Mouse (Mus musculus): ENCODE data around the gene Per3.
A peak's percentile ranks its signal among the peaks of the same experiment; 100 is the strongest.
"Not testable (repeated sequence)": the region's sequence is repeated elsewhere in the genome, so short reads cannot be mapped to it uniquely, and the experiment has no call there.

The Per3 gene

DNA sequence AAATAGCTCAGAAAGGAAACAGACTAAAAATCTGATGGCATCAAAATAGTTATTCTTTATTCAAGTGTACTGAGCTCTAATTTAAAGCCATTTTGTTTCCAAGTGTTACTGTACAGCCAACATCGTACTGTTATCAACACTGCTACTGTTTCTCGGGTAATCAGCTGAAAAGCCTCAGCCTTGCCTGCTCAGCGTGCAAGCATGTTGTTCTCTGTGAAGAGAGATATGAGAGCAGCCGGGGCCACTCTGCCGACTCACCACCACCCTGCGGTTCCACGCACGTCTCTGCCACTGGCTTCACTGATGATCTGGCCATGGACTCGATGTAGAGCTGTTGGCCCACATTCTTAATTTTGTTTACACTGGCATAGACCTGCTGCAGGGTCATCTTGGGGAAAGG is 20.3 kb downstream of the Per3 start:
- no peak for DNase-seq (ENCODE audit: low spot score)

GRCm38 (mm10) chr4:151017356-151017755 is 27.1 kb downstream of the Per3 start:
- DNase-seq (ENCODE audit: low spot score), result not testable (repeated sequence)

GRCm38 (mm10) chr4:151015946-151016345 is 28.5 kb downstream of the Per3 start:
- DNase-seq (ENCODE audit: low spot score), result no peak

DNA sequence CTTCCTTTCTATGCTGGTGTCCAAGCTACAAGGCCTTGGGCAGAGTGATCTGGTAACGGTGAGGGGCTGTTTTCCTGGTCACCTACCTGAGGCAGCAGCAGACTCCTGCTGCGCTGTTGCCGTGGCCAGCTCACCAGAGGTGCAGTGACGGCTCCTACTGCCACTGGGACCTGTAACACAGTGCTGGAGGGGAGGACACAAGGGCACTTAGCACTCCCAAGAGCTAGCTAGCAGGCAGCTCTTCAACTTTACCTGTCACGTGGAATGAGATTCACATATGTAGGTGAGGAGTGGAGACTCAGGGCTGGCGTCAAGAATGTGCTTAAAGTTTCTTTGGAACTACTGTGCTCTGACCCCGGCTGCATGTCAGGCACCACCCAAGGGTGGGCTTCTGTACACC is 34.1 kb downstream of the Per3 start:
- DNase-seq (ENCODE audit: low spot score), result no peak

DNA sequence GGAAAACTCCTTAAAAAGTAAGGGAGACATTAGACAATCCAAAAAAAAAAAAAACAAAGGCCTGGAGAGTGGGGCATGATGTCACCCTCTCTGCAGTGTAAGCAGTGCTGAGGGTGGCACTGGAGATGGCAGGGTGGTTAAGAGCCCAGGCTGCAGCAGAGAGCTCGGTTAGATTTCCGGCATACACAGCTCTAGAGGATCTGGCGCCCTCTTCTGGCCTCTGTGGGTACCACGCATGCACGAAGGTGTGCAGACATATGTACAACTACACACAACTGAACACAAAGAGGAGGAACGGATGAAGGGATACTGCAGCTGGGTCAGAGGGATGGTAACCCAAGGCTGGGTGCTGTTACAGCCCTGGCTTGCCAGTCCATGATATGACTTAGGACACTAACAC is 37.5 kb downstream of the Per3 start:
- DNase-seq (ENCODE audit: low spot score), result peak; percentile 37

- no peak for DNase-seq (ENCODE audit: low spot score)
These were observed 38.7 kb downstream of the Per3 start for GRCm38 (mm10) chr4:151005656-151006318.

GRCm38 (mm10) chr4:151001397-151001796 is 43.1 kb downstream of the Per3 start:
- DNase-seq (ENCODE audit: low spot score), result no peak

DNA sequence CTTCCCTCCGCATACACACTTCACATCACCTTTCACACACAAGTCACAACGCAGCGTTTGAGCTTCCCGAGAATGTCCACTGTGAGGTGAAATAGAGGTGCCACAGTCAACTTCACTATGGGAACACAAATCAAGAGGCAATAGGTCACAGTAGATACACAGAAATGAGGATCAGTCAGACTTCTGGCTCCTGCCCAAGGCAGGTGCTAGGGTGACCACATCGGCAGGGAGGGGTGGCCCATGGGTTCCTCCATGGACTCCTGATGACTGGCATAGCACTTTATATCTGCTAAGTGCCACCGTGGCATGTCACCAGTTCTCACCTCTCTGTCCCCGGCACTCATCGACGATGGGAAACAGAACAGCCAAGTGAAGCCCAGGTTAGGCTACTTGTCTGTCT is 45.8 kb downstream of the Per3 start:
- no peak for DNase-seq (ENCODE audit: low spot score)

DNA sequence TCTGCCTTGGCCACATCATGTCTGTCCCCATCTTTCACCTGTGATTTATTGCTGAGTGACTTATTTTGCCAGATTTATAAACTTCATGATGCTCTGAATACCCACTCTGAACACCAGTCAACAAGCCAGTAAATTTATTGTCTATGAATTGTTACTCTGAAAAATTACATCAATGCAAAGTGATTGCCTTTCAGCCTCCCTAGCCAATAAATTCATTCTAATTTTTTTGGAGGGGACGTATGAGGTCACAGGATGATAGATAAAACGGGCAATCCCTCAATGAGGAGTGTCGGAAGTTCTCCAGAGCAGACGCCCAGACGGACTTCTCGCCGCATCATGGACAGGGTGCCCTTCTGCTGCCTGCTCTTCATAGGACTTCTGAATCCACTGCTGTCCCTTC is 47.7 kb downstream of the Per3 start, which contains the start of gene Uts2:
Uts2 (plus strand) TSS at position 301 of the 400 bp plus-strand sequence.
- no peak for DNase-seq (ENCODE audit: low spot score)

- peak; percentile 31 for DNase-seq (ENCODE audit: low spot score)
These were observed 54.3 kb downstream of the Per3 start for GRCm38 (mm10) chr4:150990148-150990547.

GRCm38 (mm10) chr4:150980153-150980552 is 64.3 kb downstream of the Per3 start:
- no peak for DNase-seq (ENCODE audit: low spot score)

GRCm38 (mm10) chr4:150979455-150979854 is 65.0 kb downstream of the Per3 start:
- DNase-seq (ENCODE audit: low spot score), result no peak

DNA sequence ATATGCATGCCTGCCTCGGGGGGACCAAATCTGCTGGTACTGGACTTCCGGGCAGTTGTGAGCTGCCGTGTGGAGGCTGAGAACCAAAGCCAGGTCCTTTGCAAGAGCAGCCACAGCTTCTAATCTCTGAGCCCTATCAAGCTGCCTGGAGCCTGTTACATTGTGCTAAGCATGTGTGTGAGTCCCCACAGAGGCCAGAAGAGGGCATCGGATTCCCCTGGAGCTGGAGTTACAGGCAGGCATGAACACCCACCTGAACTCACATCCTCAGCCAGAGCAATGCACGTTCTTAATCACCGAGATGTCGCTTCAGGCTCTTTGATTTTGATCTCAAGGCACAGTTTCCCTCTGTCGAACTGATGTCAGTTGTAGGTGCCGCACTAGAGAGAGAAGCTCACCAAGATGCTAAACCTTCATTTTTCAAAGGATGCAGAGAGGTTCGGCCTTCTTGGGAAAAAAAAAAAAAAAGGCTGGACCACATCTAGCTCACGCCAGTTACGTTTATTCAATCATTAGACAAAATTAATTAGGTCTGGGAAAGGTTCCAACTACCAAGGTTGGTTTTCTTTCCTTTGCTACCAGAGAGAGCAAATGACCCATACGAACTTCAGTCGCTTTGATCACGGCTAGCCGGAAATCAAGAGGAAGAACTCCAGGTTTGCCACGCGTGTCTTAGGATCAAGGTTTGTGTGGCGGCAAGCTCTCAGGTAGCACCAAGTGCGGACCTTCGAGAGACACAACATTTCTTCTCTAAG is 66.1 kb downstream of the Per3 start:
- no peak for DNase-seq (ENCODE audit: low spot score)

DNA sequence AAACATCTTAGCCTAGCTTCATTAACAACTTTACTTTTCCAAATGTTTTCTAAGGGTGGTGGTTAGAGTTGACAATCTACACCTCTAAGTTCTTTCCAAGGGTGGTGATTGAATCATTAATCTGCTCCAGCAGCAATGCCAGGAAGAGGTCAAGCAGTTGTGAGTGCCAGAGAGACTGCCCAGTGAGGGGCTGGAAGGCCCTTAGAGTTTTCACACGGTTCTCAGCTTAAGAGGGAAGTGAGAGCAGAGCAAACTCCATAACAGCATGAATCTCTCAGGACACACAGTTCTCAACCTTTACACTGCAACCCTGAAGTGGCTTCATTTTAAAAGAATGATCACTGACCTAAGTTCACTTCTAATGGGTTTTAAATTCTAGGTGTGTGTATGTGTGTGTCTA is 69.3 kb downstream of the Per3 start:
- DNase-seq (ENCODE audit: low spot score), result no peak

DNA sequence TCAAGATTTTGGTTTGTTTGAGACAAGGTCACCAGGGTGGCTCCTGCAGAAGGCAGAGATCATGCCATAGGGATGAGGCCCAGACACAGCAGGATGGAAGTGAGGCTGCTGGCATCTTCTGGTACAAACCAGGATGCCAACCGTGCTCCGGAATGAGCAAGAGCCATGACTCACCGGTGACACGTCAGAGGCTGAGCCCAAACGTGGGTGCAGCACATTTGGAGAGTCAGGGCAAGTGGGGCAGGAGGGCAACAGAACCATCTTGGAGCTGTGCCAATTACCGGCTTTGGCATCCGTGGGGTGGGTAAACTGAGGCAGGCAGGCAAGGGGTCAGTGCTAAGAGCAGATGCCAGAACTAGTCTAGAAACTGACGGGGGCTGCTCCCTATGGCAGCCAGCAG is 71.2 kb downstream of the Per3 start:
- DNase-seq (ENCODE audit: low spot score), result no peak

DNA sequence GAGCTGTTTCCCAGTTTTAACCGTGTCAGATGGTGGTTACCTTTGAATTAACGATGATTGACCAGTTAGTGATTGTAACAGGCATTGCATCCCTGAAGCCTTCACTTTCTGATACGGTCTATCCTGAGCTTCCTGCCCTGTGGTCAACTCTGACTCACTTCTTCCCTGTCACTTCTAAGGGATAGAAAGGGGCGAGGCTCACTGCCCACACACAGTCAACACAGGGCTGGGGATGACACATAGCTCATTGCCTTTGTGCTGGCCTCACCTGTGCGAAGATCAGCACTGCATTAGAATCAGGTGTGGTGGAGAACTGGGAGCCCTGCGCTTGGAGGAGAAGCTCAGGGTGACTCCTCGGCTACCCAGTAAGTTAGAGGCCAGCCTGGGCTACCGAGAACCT is 75.5 kb downstream of the Per3 start:
- no peak for DNase-seq (ENCODE audit: low spot score)

- DNase-seq (ENCODE audit: low spot score), result peak; percentile 67
These were observed 77.9 kb downstream of the Per3 start for GRCm38 (mm10) chr4:150966556-150966955.

DNA sequence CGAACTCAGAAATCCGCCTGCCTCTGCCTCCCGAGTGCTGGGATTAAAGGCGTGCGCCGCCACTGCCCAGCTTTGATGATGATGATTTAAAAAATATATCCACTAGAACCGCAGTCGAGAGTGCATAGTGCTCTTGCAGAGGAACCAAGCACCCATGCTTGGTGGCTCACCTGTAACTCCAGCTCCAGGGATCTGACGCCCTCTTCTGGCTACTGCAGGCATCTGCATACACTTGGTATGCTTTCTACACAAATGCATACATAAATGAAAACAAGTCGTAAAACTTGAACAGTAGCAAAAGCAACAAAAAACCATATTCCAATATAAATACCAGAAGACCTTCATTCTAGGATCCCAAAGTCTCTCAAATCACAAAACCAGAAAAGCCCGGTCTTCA is 78.9 kb downstream of the Per3 start:
- DNase-seq (ENCODE audit: low spot score), result no peak

DNA sequence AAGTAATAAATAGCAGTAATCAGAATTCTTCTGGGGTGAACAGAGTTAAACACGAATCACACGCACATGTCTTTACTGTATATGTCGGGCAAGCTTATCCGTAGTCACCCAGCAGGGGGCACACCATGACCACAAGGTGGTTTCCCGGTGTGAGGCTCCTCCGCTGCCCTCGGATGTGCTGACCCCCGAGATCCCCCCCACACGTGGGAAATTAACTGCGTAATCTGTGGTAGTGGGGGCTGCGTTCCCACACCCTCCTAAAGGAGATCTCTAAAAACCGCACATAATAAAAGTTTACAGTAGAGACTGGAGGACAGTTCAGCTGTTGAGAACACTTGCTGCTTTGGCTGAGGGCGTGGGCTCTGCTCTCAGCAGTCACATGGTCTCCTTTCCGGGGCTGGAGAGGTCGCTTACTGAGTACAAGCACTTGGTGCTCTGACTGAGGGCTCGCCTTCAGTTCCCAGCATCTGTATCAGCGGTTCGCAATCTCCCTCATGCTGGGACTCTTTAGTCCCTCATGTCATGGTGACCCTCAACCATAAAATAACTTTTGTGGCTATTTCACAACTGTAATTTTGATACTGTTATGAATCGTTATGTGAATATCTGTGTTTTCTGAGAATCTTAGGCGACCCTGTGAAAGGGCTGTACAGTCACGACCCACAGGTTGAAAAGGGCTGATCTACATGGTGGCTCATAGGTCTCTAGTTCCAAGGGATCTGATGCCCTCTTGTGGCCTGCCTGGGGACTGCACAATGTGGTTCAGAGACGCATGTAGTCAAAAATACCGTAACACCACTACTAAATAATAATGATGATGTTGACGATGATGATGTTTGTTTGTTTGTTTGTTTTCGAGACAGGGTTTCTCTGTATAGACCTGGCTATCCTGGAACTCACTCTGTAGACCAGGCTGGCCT is 79.6 kb downstream of the Per3 start:
- DNase-seq (ENCODE audit: low spot score), result peak; percentile 88

DNA sequence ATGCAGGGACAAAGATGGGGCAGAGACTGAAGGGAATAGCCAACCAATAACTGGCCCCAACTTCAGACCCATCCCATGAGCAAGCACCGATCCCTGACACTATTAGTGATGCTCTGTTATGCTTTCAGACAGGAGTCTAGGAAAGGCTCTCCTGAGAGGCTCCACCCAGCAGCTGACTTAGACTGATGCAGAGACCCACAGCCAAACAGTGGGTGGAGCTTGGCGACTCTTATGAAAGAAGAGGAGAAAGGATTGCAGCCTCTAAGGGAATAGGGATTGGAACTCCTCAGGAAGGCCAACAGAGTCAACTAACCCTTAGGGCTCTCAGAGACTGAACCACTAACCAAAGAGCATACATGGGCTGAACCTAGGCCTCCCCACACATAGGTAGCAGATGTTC is 80.8 kb downstream of the Per3 start:
- DNase-seq (ENCODE audit: low spot score), result no peak

GRCm38 (mm10) chr4:150962231-150962630 is 82.2 kb downstream of the Per3 start:
- no peak for DNase-seq (ENCODE audit: low spot score)

GRCm38 (mm10) chr4:150958536-150958935 is 85.9 kb downstream of the Per3 start:
- DNase-seq (ENCODE audit: low spot score), result no peak

DNA sequence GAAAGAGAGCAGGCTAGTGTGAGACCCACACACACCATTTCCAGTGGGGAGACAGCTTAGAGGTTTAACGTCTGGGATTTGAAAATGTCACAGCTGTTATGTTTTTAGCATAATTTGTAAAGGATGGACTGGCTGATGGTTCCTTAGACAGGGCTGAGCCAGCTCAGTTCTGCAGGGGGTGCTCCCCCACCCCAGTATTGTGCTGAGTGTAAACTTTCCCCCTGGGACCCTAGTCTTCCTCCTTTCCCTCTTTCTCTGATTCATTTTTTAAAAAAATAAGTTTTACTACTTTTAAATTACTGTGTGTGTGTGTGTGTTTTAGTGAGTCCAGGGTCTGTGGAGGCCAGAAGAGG is 87.4 kb downstream of the Per3 start:
- DNase-seq (ENCODE audit: low spot score), result no peak

All from urinary bladder, postnatal 25 days (tissue).